7 mouse cellular contexts compared by ENCODE assay signal in genomic region chr17:71662751-71663250, GRCm38 (mm10). TPM values are rescaled to one million over a fixed set of nuclear protein-coding genes. Genes with fewer than 3 reads are reported as not detected.
DNase-seq lines count a peak whose midpoint lies in the region; ATAC-seq lines count a peak whose summit lies in the region.

No protein-coding gene starts in this region.

- no peak overlapping the region for H3K27ac ChIP-seq in intestine, embryonic 14.5 days (ENCODE audit: low read depth)

- WGBS in intestine, embryonic 14.5 days: 8% methylated on average over 20 of the region's 21 CpGs

- peak overlapping the region; percentile 21 for H3K4me3 ChIP-seq in intestine, embryonic 14.5 days (ENCODE audit: low read depth, low read length)

- no peak overlapping the region for H3K9ac ChIP-seq in intestine, embryonic 14.5 days (ENCODE audit: low read length)

- H3K36me3 ChIP-seq in intestine, embryonic 14.5 days (ENCODE audit: control insufficient read depth, insufficient read depth, low read length): peaks cover 10% of the 10 kb centered on the region

- peaks cover 4% of the 10 kb centered on the region for H3K4me1 ChIP-seq in intestine, embryonic 14.5 days (replicated peaks; ENCODE audit: control insufficient read depth, insufficient read depth, low read length)

- intact Hi-C loops in gastrocnemius, postnatal 14 days (cut with DNase I; ENCODE audit: low total_unique reads): loop anchor here (5.0 kb wide), 1 partner anchor 210 kb away; no protein-coding TSS in a partner anchor
- intact Hi-C loops in left cerebral cortex, postnatal 10 days (cut with DNase I): loop anchor here (5.0 to 10.0 kb wide), 2 partner anchors 212 to 1120 kb away; no protein-coding TSS in a partner anchor

- H3K9me3 ChIP-seq in intestine, embryonic 14.5 days (ENCODE audit: control insufficient read depth, low read length): no peaks in the 10 kb centered on the region

- DNase-seq in gastrocnemius, postnatal 14 days: peak; percentile 69
- DNase-seq in intestine, embryonic 14.5 days (ENCODE audit: low spot score): peak; percentile 91
- DNase-seq in left cerebral cortex, postnatal 10 days (ENCODE audit: extremely low spot score in 1 of 2, low spot score in 2 of 2): peak; percentile 74 to 84
- DNase-seq in right cerebral cortex, postnatal 14 days: peak; percentile 66

- ATAC-seq in activated CD4-positive, CD25-positive, alpha-beta regulatory T cell, adult 4 months: peak; percentile 77
- peak; percentile 86 for ATAC-seq in common myeloid progenitor, adult 5-6 weeks (replicated peaks; ENCODE audit: low read depth, poor library complexity, severe bottlenecking)
- ATAC-seq in intestine, embryonic 14.5 days (replicated peaks; ENCODE audit: low FRiP score, low TSS enrichment, low read depth): peak; percentile 82
- peak; percentile 90 for ATAC-seq in megakaryocyte progenitor cell, adult 5-6 weeks (replicated peaks; ENCODE audit: poor library complexity)

- no peaks in the 10 kb centered on the region for H3K27me3 ChIP-seq in intestine, embryonic 14.5 days (replicated peaks; ENCODE audit: control insufficient read depth, insufficient read depth, low read length)

- H3K4me2 ChIP-seq in intestine, embryonic 14.5 days (ENCODE audit: low read length): peak overlapping the region; percentile 47

RNA-seq across cellular contexts. Expression of gene Togaram2, which starts 10.3 kb away (rescaled TPM):
- polyA plus RNA-seq in activated CD4-positive, CD25-positive, alpha-beta regulatory T cell, adult 4 months (2017; shearing (Covaris generic)): not detected
- total RNA-seq in common myeloid progenitor, adult 5-6 weeks (2017): not detected in 2 replicates
- 1 to 10 TPM in 1 of 2 experiments, under 1 TPM in 1; 0.82 to 1.1 TPM for total RNA-seq in gastrocnemius, postnatal 14 days (2021)
- polyA plus RNA-seq in intestine, embryonic 14.5 days (2014; fragmentation: Nextera tagmentation; extraction: Ambion mirVana): 0.24 and 0.38 TPM in 2 replicates
- 1 to 10 TPM; 1.7 to 2.2 TPM for total RNA-seq in left cerebral cortex, postnatal 10 days (2021)
- total RNA-seq in megakaryocyte progenitor cell, adult 5-6 weeks (2015): not detected in 2 replicates
- total RNA-seq in megakaryocyte progenitor cell, adult 5-6 weeks (2017): 0.03 TPM in 1 of 2 replicates, not detected in the other

RNA-seq across cellular contexts. Expression of gene Wdr43, which starts 47.1 kb away (rescaled TPM):
- polyA plus RNA-seq in activated CD4-positive, CD25-positive, alpha-beta regulatory T cell, adult 4 months (2017; shearing (Covaris generic)): 100 to 1,000 TPM; 106 to 132 TPM
- 344 and 391 TPM in 2 replicates for total RNA-seq in common myeloid progenitor, adult 5-6 weeks (2017)
- 10 to 100 TPM; 24.7 to 26.3 TPM for total RNA-seq in gastrocnemius, postnatal 14 days (2021)
- polyA plus RNA-seq in intestine, embryonic 14.5 days (2014; fragmentation: Nextera tagmentation; extraction: Ambion mirVana): 104 and 110 TPM in 2 replicates
- total RNA-seq in left cerebral cortex, postnatal 10 days (2021): 10 to 100 TPM; 29.2 to 32.3 TPM
- 127 and 140 TPM in 2 replicates for total RNA-seq in megakaryocyte progenitor cell, adult 5-6 weeks (2015)
- 312 and 380 TPM in 2 replicates for total RNA-seq in megakaryocyte progenitor cell, adult 5-6 weeks (2017)
